Mouse (Mus musculus): ENCODE measurements at regions not wholly inside any gene's neighbourhood (a gene's known extent, or its start where the extent isn't known, plus 50 kb on each side); places are given as distances from the start of the nearest gene placed in this dataset.

GRCm38 (mm10) chr15:68014605-68015305, 1514.0 kb upstream of the Lrrc6 start:
- no peak for DNase-seq

GRCm38 (mm10) chr15:68011162-68011561, 1510.5 kb upstream of the Lrrc6 start:
- DNase-seq: no peak

DNA sequence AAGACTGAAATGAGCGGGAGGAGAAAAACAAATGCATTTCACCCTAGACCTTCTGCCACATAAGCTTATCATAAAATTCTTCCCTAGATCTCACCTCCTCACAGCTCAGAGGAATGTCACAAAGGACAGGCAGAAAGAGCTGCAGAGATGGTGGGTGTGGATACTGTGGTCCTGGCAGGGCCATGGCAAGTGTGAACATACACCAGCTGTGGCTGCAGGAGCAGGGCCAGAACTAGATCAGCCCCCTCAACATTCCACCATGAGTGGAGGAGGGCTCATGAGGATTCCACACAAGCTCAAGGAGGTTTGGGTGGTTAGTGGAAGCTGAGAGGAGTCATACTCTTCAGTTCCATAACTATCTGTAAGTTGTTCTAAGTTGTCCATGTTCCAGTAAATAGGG, 1509.5 kb upstream of the Lrrc6 start:
- no peak for DNase-seq

- DNase-seq: no peak
These were observed 1504.1 kb upstream of the Lrrc6 start for GRCm38 (mm10) chr15:68004798-68005197.

DNA sequence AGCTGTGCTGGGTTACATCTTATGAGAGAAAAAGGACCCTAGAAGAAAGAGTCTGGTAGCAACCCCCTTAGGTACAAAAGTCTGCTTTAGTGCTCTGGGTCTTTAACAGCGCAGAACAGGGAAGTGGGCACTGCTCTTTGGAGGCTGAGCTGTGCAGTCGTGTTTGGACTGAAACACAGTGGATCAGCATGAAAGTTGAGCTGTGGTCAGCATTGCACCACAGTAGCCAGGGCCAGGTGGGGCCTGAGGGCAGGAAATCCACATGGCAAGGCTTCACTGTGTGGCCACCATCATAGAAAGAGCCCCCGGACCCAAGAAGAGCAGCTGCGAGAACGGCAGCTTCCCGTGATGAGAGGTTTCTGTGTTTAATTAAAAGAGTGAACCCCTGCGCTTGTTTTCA, 1495.8 kb upstream of the Lrrc6 start:
- DNase-seq: no peak

GRCm38 (mm10) chr15:67989428-67990272, 1488.9 kb upstream of the Lrrc6 start:
- DNase-seq: no peak

DNA sequence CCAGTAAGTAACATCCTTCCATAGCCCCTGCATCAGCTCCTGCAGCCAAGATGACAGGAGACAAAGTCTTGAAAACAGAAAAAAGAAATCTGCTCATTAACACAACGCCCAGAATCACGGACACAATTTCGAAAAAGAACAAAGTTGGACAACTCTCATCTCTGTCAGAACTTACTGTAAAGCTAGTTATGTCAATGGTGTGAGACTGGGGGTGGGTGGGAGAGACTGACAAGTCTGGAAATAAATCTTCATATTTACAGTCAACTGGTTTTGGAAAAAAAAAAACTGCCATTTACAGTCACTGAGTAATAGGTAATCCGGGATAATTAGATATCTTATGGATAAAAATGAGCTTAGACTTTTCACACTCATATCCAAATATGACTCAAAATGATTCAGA, 1487.2 kb upstream of the Lrrc6 start:
- DNase-seq: no peak

DNA sequence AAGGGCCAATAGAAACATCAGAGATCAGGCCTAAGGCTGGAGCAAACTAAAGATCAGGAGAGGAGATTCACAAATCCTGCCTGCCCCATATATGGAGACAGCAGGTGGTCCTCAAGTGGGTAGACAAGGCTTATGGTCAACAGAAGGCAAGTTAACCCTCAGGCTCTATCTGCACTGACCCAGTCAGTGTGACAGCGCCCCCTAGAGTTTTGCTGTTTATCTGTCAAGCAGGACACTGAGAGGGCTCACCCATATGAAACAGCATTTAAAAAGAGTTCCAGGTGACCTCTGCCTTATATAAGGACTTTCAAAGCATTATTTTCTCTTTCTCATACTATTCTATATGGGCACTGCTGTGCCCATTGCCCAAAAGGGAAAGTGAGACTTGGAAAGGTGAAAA, 1482.5 kb upstream of the Lrrc6 start:
- DNase-seq: peak; percentile 21

DNA sequence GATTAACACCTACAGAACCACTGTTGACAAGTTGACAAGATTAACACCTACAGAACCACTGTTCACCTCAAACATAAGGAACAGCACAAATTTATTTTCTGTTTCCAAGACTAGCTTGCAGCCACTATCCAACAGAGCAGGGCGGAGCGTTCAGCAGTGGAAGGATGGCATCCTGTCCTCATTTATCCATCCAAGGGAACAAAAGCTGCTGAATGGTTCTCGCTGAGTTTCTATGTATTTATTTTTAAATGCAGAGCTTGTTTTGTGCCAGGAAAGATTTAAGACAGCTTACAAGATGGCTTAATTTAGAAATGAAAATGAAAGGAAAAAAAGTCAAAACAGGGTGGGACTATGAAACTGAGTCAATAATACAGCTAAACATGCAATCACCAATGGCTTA, 1481.2 kb upstream of the Lrrc6 start:
- no peak for DNase-seq

- no peak for DNase-seq
These were observed 1478.7 kb upstream of the Lrrc6 start for GRCm38 (mm10) chr15:67979451-67979850.

- DNase-seq: no peak
These were observed 1476.5 kb upstream of the Lrrc6 start for GRCm38 (mm10) chr15:67977210-67977609.

DNA sequence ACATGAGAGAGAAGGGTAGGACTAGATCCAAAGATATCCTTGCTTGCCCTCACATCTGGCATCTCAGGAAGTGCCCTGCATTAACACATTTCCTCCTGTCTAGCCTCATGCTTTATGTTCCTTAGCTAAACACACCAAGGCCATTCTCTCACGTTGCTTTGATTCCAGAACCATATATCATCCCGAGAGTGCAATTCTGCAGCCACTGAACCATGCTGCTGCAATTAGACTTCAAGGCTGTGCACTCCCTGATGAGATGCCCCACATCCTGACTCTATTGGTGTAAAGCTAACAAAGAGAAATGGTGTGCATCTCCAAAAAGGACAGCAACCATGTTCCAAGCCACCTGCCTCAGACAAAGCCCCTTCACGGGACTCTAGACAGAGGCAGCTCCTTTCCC, 1471.3 kb upstream of the Lrrc6 start:
- no peak for DNase-seq

- DNase-seq: no peak
These were observed 1453.5 kb upstream of the Lrrc6 start for GRCm38 (mm10) chr15:67954216-67954615.

DNA sequence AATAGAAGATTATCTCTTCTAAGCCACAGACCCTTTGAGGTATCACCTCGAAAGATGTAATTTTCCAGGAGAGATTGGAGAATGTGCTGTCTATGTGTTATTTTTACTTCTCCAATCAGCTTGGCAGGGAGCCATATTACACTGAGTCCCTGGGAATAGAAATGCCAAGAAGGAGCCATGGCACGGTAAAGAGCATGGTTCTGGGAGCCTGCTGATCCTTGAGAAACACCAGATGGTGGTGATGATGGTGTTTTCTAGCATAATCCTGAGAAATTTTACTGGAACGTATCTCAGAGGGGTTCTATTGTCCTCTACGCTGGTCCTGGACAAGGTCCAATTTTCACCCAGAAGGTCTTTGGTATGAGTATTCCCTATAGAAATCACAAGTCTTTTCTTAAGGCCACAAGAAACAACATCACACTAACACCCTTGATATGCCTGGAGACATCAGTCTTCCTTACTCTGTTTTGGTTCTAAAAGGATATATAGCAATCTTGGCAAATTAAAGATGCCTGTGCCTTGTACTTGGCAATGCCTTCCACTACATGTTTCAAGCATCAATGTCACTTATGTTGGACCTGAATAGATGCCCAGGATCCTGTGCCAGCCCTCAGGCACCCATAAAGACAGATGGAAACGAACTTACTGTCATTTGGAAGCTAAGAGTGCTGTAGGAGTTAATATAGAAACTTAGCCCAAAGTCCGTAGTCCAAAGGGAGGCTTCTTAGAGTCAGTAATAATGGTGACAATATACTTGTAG, 1449.8 kb upstream of the Lrrc6 start:
- no peak for DNase-seq

- no peak for DNase-seq
These were observed 1443.8 kb upstream of the Lrrc6 start for GRCm38 (mm10) chr15:67944330-67945082.

GRCm38 (mm10) chr15:67943046-67943445, 1442.3 kb upstream of the Lrrc6 start:
- no peak for DNase-seq

- no peak for DNase-seq
These were observed 1439.8 kb upstream of the Lrrc6 start for GRCm38 (mm10) chr15:67940510-67940909.

DNA sequence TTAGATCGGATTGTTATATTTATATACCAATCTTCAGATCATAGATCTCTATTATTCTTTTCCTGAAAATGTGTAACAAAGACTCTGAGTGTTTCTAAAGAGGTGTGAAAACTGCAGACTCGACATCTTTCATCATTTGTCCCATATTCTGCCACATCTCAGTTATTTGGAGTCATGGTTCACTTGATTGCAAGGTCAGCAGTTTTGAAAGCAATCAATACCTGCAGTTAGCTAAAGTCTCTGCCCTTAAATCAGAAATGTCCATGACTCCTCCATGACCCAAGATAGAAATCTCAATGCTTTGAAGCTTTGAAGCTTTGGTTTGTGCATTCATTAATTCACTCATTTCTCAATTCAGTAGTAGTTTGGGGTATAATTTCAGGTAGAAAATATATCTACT, 1424.2 kb upstream of the Lrrc6 start:
- no peak for DNase-seq

GRCm38 (mm10) chr15:67907034-67907433, 1406.3 kb upstream of the Lrrc6 start:
- DNase-seq: no peak

DNA sequence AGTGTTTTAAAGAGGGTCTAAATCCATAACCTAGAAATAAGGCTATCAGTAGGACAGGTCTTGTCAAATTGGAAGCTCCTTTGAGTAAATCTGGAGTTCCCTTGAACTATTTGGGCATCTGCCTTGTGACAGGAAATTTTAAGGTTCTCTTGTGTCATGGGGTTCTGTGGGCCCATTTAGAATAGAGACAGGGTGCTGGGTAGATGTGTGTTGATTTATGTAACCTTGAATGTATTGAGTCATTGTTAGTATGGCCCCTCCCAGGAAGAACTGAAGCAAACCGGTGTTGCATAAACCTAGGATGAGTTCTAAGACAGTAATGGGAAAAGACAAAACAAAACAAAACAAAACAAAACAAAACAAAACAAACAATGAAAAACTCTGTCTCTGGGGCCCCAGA, 1404.6 kb upstream of the Lrrc6 start:
- DNase-seq: no peak

DNA sequence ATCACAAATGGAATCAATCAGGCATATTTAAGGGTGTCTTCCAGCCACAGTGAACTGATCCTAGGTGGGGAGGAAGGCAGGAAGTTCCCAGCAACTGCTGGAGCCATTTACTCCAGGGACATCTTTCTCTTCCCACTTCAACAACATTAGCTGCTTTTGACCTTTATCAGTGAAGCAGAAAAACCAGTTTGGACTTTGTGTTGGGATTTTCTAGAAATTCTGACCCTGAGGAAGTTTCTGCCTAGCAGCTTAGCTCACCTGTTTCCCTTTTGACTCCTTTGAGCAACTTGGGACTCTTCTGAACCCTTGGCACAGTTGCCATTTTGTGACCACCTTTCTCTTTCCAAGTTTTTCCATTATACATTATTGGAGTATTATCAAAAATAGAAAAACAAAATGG, 1403.9 kb upstream of the Lrrc6 start:
- no peak for DNase-seq

- no peak for DNase-seq
These were observed 1402.3 kb upstream of the Lrrc6 start for GRCm38 (mm10) chr15:67902982-67903381.
